Mouse (Mus musculus) embryonic facial prominence, embryonic 13.5 days (tissue): Measurements from ENCODE around the gene Med27. TPM values are rescaled to one million over a fixed set of nuclear protein-coding genes. Genes with fewer than 3 reads are reported as not detected.
A peak's percentile ranks its signal among the peaks of the same experiment; 100 is the strongest.
"Not testable (repeated sequence)": the region's sequence is repeated elsewhere in the genome, so short reads cannot be mapped to it uniquely, and the experiment has no call there.

ENCODE experiments used
- ATAC-seq: fragments of 200-750 bp; cut with Nextera tagmentation; 2 replicates; pipeline ENCODE4 v1.8.0; 2017; ENCODE audit warnings: low read depth; ENCODE audit not compliant: insufficient number of reproducible peaks, insufficient read depth, low FRiP score, low TSS enrichment
- H3K27ac ChIP-seq: fragments of 300-500 bp; sonication (generic); 2 replicates; pipeline ENCODE4 v1.5.1; 2015; ENCODE audit warnings: moderate library complexity, mild to moderate bottlenecking, inconsistent platforms
- H3K27me3 ChIP-seq: fragments of 300-500 bp; sonication (generic); 2 replicates; pipeline ENCODE4 v1.6.1; 2015; ENCODE audit warnings: mild to moderate bottlenecking, inconsistent platforms
- H3K36me3 ChIP-seq: fragments of 300-500 bp; sonication (generic); 2 replicates; pipeline ENCODE4 v1.6.1; 2015; ENCODE audit warnings: mild to moderate bottlenecking, inconsistent platforms
- H3K4me1 ChIP-seq: fragments of 300-500 bp; sonication (generic); 2 replicates; pipeline ENCODE4 v1.6.1; 2015; ENCODE audit warnings: inconsistent platforms
- H3K4me2 ChIP-seq: fragments of 300-500 bp; sonication (generic); 2 replicates; pipeline ENCODE4 v1.6.1; 2015; ENCODE audit warnings: moderate library complexity, mild to moderate bottlenecking, inconsistent platforms
- H3K4me3 ChIP-seq: fragments of 300-500 bp; sonication (generic); 2 replicates; pipeline ENCODE4 v1.5.1; 2015; ENCODE audit warnings: mild to moderate bottlenecking, inconsistent platforms
- H3K9ac ChIP-seq: fragments of 300-500 bp; sonication (generic); 2 replicates; pipeline ENCODE4 v1.6.1; 2015; ENCODE audit warnings: mild to moderate bottlenecking, inconsistent platforms
- H3K9me3 ChIP-seq: fragments of 300-500 bp; sonication (generic); 2 replicates; pipeline ENCODE4 v1.6.1; 2016; ENCODE audit warnings: inconsistent platforms
- WGBS: fragments of 180-500 bp; shearing (Covaris S2); methylation state at CpG from one replicate; pipeline ENCODE4 v1.1.7; 2015; ENCODE audit warnings: mixed read lengths; 5-methylcytosine and 5-hydroxymethylcytosine counted together
- polyA plus RNA-seq: library from polyadenylated mRNA; unstranded; fragments of >200 nt; fragmentation: Nextera tagmentation; extraction: Ambion mirVana; gene quantifications from 2 replicates; pipeline ENCODE4 v1.2.1, GENCODE M21; 2015

Gene Med27
- polyA plus RNA-seq, 1 experiment from 2014 or later = 54.0 TPM

DNA sequence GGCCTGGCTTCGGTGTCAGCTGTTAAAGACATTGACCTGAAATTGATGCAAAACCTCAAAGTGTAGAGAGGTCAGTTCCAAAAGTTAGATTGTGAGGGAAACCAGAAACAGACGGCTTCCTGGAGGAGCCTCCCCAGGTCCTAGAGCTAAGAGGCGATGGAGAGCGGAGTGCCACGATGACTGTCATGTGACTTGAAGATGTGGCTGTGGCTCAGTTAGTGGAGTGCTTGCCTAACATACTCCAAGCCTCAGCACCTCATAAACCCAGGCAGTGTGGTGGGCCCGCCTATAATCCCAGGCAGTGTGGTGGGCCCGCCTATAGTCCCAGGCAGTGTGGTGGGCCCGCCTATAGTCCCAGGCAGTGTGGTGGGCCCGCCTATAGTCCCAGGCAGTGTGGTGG is 180.9 kb downstream of the Med27 start:
- H3K36me3 ChIP-seq, ATAC-seq, H3K4me2 ChIP-seq, H3K9me3 ChIP-seq, H3K9ac ChIP-seq, H3K27me3 ChIP-seq, H3K4me3 ChIP-seq, H3K27ac ChIP-seq: not testable (repeated sequence)
- WGBS = 85% methylated on average over 9 of the region's 9 CpGs
- peaks cover 32% of the 10 kb centered on the region for H3K4me1 ChIP-seq

DNA sequence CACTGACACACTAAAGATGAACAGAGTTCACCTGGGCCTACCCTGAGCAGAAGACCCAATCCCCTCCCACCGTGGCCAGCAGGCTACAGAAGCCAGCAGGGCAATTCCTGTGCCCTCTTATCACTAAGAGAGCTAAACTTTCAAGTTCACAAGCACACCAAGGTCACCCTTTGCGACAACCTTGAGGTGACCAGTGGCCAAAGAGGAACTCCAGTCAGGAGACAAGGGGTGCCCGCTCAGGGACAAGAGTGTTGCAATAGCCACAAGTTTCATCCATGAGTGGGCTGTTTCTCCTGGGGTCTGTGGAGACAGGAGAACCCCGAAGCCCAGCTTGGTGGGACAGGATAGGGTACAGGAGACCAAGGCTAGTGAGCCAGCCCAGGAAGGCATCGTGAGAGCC is 182.2 kb downstream of the Med27 start:
- WGBS = 92% methylated on average over 5 of the region's 5 CpGs
- Histone ChIP-seq H3K4me1 (peaks cover 31% of the 10 kb centered on the region), H3K9ac (no peak overlapping the region), H3K27ac (no peak overlapping the region), H3K9me3 (no peaks in the 10 kb centered on the region), H3K36me3 (peaks cover 4% of the 10 kb centered on the region; the same call in 1 of the 2 replicates), H3K4me3 (no peak overlapping the region), H3K4me2 (no peak overlapping the region), H3K27me3 (no peaks in the 10 kb centered on the region)
- no peak for ATAC-seq

DNA sequence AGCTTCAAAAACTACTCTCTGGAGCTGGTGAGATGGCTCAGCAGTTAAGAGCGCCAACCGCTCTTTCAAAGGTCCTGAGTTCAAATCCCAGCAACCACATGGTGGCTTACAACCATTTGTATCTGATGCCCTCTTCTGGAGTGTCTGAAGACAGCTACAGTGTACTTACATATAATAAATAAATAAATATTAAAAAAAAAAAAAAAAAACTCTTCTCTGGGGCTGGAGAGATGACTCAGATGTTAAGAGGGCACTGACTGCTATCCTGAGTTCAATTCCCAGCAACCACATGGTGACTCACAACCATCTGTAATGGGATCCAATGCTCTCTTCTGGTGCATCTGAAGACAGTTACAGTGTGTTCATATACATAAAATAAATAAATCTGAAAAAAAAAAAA is 183.2 kb downstream of the Med27 start:
- ATAC-seq, H3K9me3 ChIP-seq, H3K36me3 ChIP-seq, H3K4me2 ChIP-seq, H3K27me3 ChIP-seq, H3K27ac ChIP-seq, H3K4me3 ChIP-seq, H3K9ac ChIP-seq: not testable (repeated sequence)
- 98% methylated on average over 2 of the region's 2 CpGs for WGBS
- H3K4me1 ChIP-seq = peaks cover 21% of the 10 kb centered on the region

DNA sequence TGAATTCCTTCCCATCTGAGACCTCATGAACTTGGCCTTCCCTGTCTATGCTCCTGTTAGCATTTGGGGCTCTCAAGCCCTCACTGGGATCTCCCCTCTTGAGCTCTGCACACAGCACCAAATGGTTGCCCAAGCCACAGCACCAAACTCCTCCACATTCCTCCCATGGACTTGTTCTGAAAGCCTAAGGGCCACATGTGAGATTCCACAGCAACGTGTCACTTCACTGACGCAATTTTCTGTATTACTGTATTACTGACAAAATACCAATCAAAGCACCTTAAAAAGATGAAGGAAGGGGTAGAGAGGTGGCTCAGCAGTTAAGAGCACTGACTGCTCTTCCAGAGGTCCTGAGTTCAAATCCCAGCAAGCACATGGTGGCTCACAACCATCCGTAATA is 185.6 kb downstream of the Med27 start:
- WGBS = 86% methylated on average over 3 of the region's 3 CpGs
- Histone ChIP-seq H3K27ac (no peak overlapping the region), H3K4me2 (no peak overlapping the region), H3K27me3 (no peaks in the 10 kb centered on the region), H3K36me3 (no peaks in the 10 kb centered on the region), H3K9ac (no peak overlapping the region), H3K4me1 (peaks cover 3% of the 10 kb centered on the region; the same call in 1 of the 2 replicates), H3K4me3 (no peak overlapping the region), H3K9me3 (no peaks in the 10 kb centered on the region)
- ATAC-seq = no peak

DNA sequence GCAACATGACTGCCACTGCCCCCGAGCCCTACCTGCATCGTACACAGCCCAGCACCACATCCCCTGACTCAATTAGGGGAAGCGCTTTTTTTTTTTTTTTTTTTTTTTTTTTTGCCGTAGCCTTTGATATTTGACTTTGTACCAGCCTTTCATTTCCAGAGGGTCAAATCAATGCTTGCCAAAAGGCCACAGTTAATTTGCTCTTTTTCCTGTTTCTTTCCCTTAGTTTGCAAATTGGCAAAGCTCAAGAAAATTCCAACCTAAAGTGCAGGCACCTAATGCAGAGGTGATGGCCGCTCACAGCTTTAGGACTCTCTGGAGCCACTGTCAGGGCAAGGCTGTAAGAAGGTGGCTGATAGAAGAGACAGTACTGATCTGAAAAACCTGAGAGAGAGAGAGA is 186.3 kb downstream of the Med27 start:
- WGBS = 66% methylated on average over 5 of the region's 5 CpGs
- no peaks in the 10 kb centered on the region for H3K9me3 ChIP-seq
- H3K27me3 ChIP-seq = no peaks in the 10 kb centered on the region
- no peak overlapping the region for H3K4me3 ChIP-seq
- H3K36me3 ChIP-seq = no peaks in the 10 kb centered on the region
- no peak overlapping the region for H3K9ac ChIP-seq
- ATAC-seq = no peak
- no peak overlapping the region for H3K4me2 ChIP-seq
- no peak overlapping the region for H3K27ac ChIP-seq
- peaks cover 3% of the 10 kb centered on the region; the same call in 1 of the 2 replicates for H3K4me1 ChIP-seq

DNA sequence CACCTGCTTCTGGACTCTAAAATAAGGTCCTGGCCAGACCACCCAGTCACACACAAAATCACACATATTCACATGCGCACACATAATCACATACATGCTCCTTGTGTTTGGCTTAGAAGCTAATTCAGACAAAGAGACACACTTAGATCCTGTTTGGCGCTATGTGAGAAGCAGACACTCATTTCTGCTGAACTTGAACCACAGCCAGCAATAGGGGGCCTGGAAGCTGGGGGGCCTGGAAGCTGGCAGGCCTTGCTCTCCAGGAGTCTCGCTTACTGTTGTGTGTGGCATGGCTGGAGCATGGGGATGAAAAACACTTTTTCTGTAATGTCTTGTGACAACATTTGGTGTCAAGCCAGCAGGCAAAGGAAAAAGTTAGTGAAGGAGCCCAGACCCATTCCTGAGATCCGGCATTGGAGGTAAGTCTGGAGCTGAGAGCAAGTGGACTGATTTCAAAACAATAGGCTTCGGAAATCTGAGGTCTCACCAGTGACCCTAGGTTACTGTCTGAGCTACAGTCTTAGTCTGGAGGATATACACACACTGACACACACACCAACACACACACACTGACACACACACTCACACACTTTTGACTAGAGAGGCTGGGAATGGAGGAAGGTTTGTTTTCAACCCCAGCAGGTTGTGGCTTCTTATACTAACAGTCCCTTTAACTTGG is 189.1 kb downstream of the Med27 start:
- ATAC-seq = no peak
- no peaks in the 10 kb centered on the region for H3K27me3 ChIP-seq
- no peaks in the 10 kb centered on the region for H3K9me3 ChIP-seq
- 68% methylated on average over 5 of the region's 5 CpGs for WGBS
- peak overlapping the region; percentile 39; the same call in 1 of the 2 replicates for H3K27ac ChIP-seq
- peaks cover 3% of the 10 kb centered on the region; the same call in 1 of the 2 replicates for H3K4me1 ChIP-seq
- no peak overlapping the region for H3K9ac ChIP-seq
- no peak overlapping the region for H3K4me2 ChIP-seq
- no peak overlapping the region for H3K4me3 ChIP-seq
- no peaks in the 10 kb centered on the region for H3K36me3 ChIP-seq

DNA sequence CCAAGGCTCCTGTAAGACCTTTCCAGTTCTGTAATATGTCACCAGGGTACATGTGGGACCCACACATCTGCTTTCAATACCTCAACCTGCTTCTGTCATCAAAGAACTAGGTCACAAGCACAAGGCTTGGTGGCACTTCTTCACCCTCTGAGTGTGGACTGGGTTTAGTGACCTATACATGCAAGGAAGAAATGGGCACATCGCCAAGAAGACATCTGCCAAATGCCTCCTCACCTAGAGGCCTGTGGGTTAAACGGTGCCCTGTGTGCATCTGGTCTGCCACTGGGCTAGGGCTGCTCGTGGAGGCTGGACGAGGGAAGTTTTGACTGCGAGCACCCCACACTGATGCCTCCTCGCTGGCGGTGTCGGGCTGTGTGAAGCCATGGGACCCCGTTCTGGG is 189.9 kb downstream of the Med27 start:
- Histone ChIP-seq H3K9ac (no peak overlapping the region), H3K4me2 (no peak overlapping the region)

DNA sequence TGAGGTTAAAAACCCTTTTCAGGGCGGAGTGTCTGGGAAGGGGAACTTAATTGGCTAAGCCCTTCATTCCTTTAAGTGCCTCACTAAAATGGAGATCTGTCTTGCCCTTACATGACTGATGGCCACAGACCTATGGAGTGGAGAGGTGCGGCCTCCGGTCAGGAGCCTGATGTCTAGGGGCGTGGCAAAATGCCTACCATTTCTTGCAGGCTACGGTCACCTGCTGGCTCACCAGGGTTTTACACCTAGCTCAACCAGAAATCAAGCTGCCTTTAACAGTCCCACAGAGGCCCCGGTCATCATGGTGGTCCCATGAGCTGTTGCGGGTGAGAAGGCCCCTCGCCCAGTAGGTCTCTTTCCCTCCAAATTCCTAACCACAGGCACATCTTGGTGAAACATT is 190.7 kb downstream of the Med27 start:
- no peak overlapping the region for H3K9ac ChIP-seq
- H3K27me3 ChIP-seq = no peaks in the 10 kb centered on the region
- H3K4me1 ChIP-seq = peaks cover 3% of the 10 kb centered on the region; the same call in 1 of the 2 replicates
- no peak overlapping the region for H3K4me3 ChIP-seq
- H3K4me2 ChIP-seq = no peak overlapping the region
- H3K9me3 ChIP-seq = no peaks in the 10 kb centered on the region
- no peaks in the 10 kb centered on the region for H3K36me3 ChIP-seq
- no peak overlapping the region for H3K27ac ChIP-seq
- 80% methylated on average over 8 of the region's 8 CpGs for WGBS
- no peak for ATAC-seq

More for the DNA sequence above, 189.9 kb downstream of the Med27 start:
- H3K27me3 ChIP-seq = no peaks in the 10 kb centered on the region
- no peak for ATAC-seq
- no peaks in the 10 kb centered on the region for H3K36me3 ChIP-seq
- no peak overlapping the region for H3K27ac ChIP-seq
- WGBS = 84% methylated on average over 9 of the region's 9 CpGs
- H3K4me1 ChIP-seq = peaks cover 3% of the 10 kb centered on the region; the same call in 1 of the 2 replicates
- no peaks in the 10 kb centered on the region for H3K9me3 ChIP-seq
- H3K4me3 ChIP-seq = no peak overlapping the region

DNA sequence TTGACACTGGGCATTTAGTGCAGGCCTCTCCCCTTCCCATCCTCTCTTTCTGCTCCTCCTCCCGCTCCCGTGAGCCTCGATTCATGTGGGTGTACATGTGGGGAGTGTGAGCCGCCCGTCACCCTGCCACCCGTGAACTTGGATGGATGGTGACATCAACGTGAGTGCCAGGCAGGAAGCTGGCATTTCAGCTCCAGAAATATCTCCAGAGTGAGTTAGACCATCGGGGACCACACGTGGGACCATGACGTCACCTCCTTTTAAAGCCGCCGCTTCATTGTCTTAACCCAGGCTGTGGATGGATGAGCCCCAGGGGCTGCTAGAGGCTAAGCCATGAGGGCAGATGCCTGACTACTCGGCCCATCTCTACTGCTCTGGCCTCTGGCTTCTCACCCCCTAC is 195.4 kb downstream of the Med27 start:
- Histone ChIP-seq H3K27me3 (no peaks in the 10 kb centered on the region), H3K4me2 (no peak overlapping the region), H3K9ac (no peak overlapping the region), H3K27ac (no peak overlapping the region), H3K36me3 (no peaks in the 10 kb centered on the region), H3K4me3 (no peak overlapping the region), H3K4me1 (peaks cover 8% of the 10 kb centered on the region), H3K9me3 (no peaks in the 10 kb centered on the region)
- no peak for ATAC-seq
- WGBS = 78% methylated on average over 13 of the region's 13 CpGs

DNA sequence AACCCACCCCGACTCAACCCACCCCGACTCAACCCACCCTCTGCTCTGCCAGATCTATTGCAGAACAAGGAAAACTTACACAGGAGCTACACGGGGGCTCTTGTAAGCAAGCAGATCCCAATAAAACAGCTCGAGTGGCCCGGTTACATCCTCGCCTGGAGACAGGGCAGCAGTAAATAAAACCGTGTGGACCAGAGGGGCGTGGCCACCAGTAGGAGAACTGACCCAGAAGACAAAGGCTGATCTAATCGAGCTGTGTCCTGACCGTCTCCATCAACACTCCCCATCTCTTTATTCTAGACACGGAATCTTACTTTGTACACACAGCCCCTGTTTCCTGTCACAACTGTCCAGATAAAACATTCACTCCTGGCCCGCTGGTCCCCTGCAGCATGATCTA is 200.0 kb downstream of the Med27 start:
- H3K27ac ChIP-seq = no peak overlapping the region
- H3K4me3 ChIP-seq = no peak overlapping the region
- 19% methylated on average over 12 of the region's 12 CpGs for WGBS
- no peaks in the 10 kb centered on the region for H3K9me3 ChIP-seq
- H3K36me3 ChIP-seq = no peaks in the 10 kb centered on the region
- H3K4me2 ChIP-seq = 0 out of 2 replicates have a peak overlapping the region, but pooled peaks have one; percentile 9
- no peak overlapping the region for H3K9ac ChIP-seq
- ATAC-seq = no peak
- peaks cover 9% of the 10 kb centered on the region for H3K4me1 ChIP-seq
- no peaks in the 10 kb centered on the region for H3K27me3 ChIP-seq

DNA sequence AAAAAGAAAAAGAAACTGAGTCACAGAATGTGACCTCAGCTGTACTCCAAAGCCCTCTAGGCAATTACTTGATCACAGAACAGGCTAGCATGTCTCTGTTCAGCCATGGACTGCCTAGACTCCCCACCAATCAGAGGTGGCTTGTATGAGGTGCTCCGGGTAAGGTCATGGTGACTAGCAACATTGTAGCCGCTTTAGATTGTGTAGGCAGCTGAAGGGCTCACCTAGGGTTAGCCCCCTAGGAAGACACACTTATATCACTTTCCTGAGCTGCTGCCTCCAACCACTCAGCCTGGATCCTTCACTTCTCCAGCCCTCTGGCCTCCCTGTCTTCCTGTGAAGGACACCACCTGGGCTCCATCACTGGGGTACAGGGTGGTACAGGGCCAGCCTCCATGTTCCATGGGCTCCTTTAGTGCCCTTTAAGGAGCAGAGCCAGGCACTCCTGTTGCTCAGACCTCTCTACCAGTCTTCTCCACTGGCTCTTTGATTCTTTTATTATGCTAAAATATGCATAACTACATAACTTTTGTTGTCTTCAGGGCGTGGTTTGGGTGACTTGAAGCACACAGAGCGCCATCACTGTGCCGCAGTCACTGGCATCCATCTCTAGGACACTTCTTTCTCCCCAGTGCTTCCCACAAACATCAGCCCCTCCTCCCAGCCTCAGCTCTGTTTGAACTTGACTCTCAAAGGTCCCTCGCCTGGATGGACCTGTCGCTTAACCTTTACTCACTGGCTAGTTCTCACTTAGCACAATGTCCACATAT is 205.4 kb downstream of the Med27 start:
- Histone ChIP-seq H3K9ac (no peak overlapping the region), H3K9me3 (no peaks in the 10 kb centered on the region), H3K27me3 (no peaks in the 10 kb centered on the region), H3K4me2 (no peak overlapping the region), H3K27ac (no peak overlapping the region), H3K4me1 (peaks cover under 1% of the 10 kb centered on the region; the same call in 1 of the 2 replicates), H3K4me3 (no peak overlapping the region), H3K36me3 (no peaks in the 10 kb centered on the region)
- ATAC-seq = no peak
- WGBS = 77% methylated on average over 7 of the region's 7 CpGs
